Mouse (Mus musculus) myocyte (in vitro differentiated cells): ENCODE results near the gene Olfr460.

ENCODE experiments used
- POLR2A ChIP-seq: IDR thresholded peaks from one replicate; pipeline ENCODE4 v1.6.1; 2011; ENCODE audit warnings: low read depth, mild to moderate bottlenecking, control low read depth, moderate library complexity; ENCODE audit not compliant: insufficient read length
- TCF12 ChIP-seq: IDR thresholded peaks from one replicate; pipeline ENCODE4 v1.6.1; 2011; ENCODE audit warnings: mild to moderate bottlenecking, control low read depth; ENCODE audit not compliant: poor library complexity, insufficient read depth, severe bottlenecking
- USF1 ChIP-seq: IDR thresholded peaks from one replicate; pipeline ENCODE4 v1.6.1; 2011; ENCODE audit warnings: low read depth, mild to moderate bottlenecking, control low read depth, moderate library complexity

DNA sequence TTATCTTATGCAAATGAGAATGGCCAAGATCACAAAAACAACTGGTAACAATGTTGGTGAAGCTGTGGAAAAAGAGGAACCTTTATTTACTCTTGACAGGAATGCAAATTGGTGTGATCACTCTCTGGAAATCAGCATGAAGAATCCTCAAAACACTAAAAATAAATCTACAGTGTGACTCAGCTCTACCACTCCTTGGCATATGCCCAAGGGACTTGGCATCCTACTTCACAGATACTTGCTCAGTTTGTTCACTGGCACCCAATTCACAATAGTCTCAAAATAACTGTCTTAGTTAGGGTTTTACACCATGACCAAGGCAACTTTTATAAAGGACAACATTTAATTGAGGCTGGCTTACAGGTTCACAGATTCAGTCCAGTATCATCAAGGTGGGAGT, 38.1 kb downstream of the Olfr460 start:
- TF ChIP-seq POLR2A (no peak), TCF12 (no peak), USF1 (no peak)
